Mouse (Mus musculus): Measurements from ENCODE around the gene Myh9.

- TF ChIP-seq CTCF (IDR thresholded peaks at IDR 0.05; ENCODE audit: borderline replicate concordance, extremely low read depth, insufficient read depth, insufficient read length) (no peak), POLR2A (IDR thresholded peaks at IDR 0.05; ENCODE audit: borderline replicate concordance, extremely low read depth, insufficient read depth, insufficient read length, poor library complexity, severe bottlenecking) (no peak)
Observed at GRCm38 (mm10) chr15:77798664-77799490, 43.1 kb downstream of the Myh9 start.

Measured in brain, embryonic 14.5 days (tissue).